Mouse (Mus musculus) kidney, adult 8-10 months (tissue): ENCODE results near the gene Vmn2r4.
A peak's percentile ranks its signal among the peaks of the same experiment; 100 is the strongest.
"Not testable (repeated sequence)": the region's sequence is repeated elsewhere in the genome, so short reads cannot be mapped to it uniquely, and the experiment has no call there.

Experiments
- DNase-seq, 2 experiments: peaks; one replicate each; pipeline ENCODE4 v3.0.0; 2022

The Vmn2r4 gene

DNA sequence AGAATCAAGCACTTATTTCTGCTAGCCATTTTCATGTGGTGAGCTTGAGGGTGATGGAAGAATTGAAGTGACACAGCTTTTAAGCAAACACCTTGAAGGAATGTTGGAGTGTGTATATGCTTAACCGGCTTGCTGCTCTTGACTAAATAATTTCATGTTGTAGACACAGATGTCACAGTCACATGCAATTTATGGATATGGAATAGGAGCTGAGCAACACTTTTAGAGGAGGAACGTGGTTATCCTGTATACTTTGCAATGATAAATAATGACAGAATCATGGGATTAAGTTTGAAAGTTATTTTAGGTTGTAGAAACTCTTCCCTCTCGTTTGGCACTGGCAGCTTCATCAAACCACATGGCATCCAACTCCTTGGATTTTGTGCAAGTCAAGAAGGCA lies at the start of gene Vmn2r4:
TSS of gene Vmn2r4 (minus strand) at position 101 of the 400 bp plus-strand sequence.
- not testable (repeated sequence) for DNase-seq

DNA sequence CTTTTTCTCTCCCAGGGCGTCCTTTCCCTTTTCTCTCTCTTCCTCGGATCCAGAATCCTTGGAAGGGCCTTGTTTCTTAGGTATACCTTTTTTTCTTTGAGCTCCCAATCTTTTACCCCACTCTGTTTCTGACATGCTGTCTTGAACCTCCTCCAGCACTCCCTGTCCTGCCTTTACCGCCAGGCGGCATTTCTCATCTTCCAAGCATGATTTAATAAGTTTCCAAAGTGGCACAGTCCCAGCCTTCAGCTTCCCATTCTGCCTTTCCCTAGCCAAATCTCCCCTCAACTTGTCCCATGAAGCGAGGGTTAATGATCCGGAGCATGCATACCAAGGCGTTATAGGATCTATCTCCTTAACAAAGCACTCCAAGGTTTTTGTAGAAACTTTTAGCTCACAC lies 19.1 kb upstream of the Vmn2r4 start:
- peak; percentile 8 to 63 for DNase-seq

DNA sequence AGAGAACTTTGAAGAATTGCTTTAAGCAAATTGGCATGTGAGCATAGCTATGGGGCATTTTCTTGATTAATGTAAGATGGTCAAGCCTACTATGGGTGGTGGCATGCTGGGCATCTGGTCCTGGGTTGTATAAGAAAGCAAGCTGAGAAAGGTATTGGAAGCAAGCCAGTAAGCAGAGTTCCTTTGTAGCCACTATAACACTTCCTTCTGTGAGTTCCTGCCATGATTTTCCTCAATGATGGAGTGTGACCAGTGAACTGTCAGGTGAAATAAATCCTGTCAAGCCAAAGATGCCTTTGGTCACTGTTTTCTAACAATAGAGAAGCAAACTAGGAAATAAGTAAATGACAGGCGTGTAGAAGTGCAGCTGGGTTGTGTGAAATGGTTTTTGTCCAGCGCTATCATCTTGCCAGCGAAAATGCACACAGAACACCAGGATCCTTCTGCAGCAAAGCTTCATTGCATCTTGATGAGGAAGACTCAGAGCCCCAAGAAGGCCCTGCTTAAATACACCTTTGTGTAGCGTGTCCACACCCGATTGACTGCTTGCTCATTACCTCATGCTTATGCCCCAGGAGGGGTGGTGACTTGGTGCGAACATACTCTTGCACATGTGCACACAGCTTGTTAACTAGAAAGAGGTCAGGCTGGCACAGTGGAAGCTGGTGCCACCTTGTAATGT lies 13.1 kb upstream of the Vmn2r4 start:
- DNase-seq: not testable (repeated sequence)

DNA sequence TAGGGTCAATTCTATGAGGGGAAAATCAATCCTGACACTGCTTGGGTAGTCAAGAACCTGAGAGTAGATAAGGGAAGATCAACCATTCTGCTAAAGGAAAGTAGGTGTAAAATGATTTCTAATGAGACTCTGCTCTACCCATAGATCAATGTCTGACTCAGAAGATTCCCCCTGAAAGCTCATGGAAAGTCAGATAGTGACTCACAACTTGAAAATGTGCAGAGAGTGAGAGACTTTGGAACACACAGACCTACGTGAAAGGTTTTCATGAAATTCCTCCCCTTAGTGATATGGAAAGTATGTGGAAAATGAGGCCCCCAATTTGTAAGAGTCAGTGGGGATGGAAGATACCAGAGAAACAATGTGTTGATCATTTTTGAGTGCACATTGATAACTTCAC lies 7.0 kb upstream of the Vmn2r4 start:
- not testable (repeated sequence) for DNase-seq

DNA sequence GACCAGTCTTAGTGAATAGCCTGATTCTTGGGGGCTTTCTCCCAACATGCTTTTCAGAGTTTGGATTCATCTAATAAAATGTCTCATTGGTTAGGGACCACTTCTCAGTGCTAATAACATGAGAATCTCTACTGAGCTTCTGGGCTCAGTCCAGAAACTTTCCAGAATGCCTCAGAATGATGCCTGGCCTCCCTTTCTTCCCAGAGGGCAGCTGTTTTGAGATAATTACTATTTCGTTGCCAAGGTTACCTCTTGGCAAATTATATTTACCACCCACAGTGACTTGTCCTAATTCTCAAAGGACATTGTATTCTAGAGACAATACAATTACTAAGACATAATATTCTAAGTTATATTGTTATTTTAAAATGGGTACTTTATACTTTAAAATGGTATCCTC lies 2.3 kb upstream of the Vmn2r4 start:
- not testable (repeated sequence) for DNase-seq

DNA sequence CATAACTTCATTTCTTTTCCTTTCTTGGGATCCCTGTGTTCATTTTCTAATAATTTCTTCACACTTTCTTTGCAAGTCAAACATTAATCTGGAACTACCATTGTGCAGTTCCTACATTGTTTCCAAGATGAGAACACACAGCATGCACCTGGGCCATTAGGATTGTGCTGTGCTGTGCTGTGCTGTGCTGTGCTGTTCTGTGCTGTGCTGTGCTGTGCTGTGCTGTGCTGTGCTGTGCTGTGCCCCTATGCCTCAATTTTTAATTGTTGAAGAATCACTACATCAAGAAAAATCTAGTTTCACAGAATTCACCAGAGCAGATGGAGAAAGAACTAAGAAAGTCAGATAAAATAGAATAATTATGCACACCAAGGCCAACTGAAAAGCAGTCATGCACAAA lies 915 bp downstream of the Vmn2r4 start:
- DNase-seq: not testable (repeated sequence)

DNA sequence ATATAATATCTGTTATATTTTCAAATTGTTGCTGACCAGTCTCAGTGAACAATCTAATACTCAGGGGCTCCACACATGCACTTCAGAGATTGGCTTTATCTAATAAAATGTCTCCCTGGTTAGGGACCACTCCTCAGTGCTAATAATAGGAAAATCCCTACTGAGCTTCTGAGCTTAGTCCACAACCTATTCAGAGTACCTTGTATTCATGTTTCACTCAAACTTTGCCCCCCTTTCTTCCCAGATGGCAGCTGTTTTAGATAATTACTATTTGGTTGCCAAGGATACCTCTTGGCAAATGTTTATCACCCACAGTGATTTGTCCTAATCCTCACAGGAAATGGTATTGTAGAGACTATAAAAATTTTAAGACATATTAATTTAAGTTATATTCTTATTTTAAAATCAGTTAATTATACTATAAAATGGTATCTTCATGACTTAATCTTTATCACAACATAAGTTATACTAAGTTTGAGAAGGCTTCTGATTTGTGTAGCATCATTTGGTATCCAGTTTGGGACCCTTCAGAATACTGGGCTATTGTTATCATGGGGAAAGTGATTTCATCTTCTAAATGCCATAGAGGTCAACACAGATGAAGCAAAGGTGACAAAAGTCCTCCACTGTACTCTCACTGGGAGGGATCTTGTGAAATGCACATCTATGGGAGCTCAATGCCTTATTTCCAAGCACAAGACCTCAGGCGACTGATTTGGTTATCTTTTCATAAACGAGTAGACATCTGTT lies 55.7 kb downstream of the Vmn2r4 start:
- no peak for DNase-seq
